Mouse (Mus musculus) spleen, postnatal 4 days (tissue): ENCODE results near the gene Scnn1b.

Experiments
- DNase-seq, 2 experiments: peaks; one replicate each; pipeline ENCODE4 v3.0.0; 2022; ENCODE audit warnings: low spot score in 2 of 2

Scnn1b gene

DNA sequence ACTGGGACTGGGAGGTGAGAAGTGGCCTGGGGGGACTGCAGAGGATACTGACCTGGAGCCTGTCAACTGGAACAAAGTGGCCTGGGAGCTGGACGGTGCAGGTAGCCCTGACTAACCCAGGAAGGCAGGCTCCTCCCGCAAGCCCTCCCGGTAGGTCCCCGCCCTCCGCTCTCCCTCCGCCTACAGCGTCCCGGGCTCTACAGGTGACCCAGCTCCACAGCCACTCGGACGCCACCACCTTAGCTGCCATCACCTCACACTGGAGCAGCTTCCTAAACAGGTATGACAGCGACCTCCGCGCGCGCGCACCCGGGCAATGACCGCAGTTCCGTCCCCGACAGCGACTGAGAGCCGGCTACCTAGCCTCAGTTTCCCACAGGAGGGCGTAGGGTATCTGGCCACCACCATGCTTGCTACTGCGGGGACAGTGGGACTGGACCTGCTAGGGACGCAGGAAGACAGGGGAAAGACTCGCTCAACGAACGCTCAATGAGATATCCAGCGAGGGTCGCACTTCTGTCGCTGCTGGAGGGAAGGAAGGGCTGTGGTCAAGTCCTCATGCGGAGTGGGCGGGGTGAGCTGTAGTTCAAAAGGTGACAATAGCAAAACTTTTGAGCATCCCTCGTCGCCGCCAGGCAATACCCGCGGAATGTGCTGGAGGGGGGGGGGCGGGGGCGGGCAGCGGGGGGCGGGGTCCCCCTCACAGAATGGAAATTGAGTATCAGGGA, at the start of gene Scnn1b:
Gene Scnn1b, plus strand, starts transcription at position 181 of the 728 bp plus-strand sequence.
- DNase-seq, result no peak

GRCm38 (mm10) chr7:121821632-121822031, 43.2 kb upstream of the Scnn1b start:
- no peak for DNase-seq

DNA sequence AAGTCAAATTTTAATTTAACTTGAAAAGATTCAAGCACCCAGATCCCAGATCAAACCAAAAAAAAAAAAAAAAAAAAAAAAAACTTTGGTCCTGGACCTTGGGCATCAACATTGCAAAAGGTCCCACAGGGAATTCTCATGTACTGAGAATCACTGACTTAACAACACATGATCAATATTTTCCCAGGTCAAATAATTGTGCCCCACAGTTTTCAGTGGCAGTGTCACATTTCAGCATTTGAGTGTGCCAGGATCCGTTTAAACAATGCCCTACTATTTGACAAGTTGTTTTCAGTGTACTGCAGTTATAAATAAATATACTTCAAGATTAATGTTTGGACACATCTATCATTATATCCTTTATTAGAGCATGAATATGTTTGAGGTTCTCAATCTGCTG, 36.4 kb upstream of the Scnn1b start:
- DNase-seq, result no peak

GRCm38 (mm10) chr7:121835392-121835791, 29.4 kb upstream of the Scnn1b start:
- DNase-seq, result no peak

- DNase-seq, result no peak
These were observed 28.0 kb upstream of the Scnn1b start for GRCm38 (mm10) chr7:121836827-121837226.

DNA sequence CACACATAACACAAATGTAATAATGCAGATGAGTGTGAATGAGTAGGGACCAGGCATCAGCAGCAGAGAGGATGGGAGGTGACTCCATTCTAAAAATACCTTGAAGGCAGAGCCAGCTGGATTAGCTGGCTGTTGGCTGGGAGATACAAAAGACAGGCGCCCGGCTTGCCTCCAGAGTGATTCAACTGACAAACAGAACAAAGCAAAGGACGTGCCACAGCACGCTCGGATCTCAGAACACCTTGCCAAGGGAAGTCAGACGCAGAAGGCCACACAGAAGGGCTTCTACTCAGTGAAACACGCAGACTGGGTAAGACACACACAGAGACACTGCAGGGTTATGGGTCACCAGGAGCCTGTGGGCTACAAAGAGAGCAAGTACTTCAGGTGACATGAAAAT, 24.0 kb upstream of the Scnn1b start:
- no peak for DNase-seq

- no peak for DNase-seq
These were observed 22.6 kb upstream of the Scnn1b start for GRCm38 (mm10) chr7:121842234-121842633.

DNA sequence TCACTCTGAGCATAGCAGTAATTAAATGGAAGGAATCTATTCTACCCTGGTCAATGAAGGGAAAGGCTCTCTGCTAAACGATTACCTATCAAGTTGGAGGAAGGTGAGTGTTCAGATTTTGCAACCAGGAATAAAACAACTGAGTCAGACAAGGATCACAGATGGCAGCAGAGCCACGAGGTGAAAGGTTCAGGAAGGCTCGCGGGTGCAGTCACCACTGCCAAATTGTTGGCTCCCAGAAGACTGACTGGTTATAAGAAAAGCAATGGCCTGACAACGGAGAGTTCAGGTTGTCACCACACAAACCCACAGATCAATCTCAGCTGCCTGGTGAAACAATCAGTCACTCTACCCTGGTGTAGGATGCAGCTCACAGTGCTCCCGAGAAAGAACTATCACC, 18.9 kb upstream of the Scnn1b start:
- no peak for DNase-seq

GRCm38 (mm10) chr7:121848537-121849168, 16.2 kb upstream of the Scnn1b start:
- DNase-seq, result no peak

- no peak for DNase-seq
These were observed 7.5 kb upstream of the Scnn1b start for GRCm38 (mm10) chr7:121857177-121857884.

- no peak for DNase-seq
These were observed 5.9 kb upstream of the Scnn1b start for GRCm38 (mm10) chr7:121858939-121859338.

DNA sequence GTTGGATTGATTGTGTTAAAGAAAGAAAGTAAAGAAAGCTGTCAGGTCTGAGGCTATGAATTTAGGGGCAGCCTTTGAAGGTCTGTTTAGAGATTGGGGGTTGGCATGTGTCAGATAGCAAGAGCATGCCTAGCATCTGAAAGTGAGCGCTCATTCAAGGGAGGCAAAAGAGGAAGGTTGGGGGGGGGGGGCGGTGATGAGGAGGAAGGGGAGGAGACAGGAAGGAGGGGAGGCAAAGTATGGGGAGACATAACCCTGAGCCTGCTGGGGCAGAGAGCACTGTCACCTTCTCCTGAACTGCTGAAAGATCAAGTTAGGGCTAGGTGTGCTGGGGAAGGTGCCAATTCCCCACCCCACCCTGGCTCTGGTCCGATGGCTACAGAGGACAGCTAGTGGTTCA, 6.8 kb downstream of the Scnn1b start:
- DNase-seq, result no peak

DNA sequence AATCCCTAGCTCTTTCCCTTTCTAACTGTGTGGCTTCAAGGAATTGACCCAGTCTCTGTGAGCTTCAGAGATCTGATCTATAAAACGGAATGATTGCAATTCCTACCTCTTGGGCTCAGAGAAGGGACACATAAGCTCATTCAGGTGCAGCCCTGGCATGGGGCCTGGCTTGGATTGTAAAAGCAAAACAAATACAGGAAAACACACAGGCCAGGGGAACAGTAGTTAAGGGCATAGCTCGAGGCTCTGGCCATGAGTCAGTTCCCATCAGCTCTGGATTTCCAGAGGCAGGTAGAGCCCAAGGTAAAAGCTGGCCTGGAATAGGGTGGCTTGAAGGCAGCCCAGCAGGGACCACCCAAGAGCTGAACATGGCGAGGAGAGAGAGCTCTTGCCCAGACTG, 9.2 kb downstream of the Scnn1b start:
- DNase-seq, result no peak

DNA sequence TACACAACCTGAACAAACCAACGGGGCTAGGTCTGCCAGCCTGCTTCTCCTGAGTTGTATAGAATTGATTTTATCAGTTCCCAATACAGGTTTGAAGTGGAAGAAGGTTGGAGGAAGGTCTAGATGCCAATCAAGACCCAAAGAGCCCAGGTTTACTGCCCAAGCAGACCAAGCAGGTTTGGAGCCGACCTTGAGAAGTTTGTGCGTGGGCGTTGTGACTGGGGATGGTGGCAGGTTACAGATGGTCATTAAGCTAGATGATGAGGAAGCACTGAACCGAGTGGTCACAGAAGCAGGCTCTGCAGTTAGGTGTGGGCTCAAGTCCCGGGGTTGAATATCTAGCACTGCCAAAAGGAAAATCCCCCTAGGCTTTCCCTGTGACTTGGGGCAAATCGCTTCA, 9.9 kb downstream of the Scnn1b start:
- DNase-seq, result no peak

GRCm38 (mm10) chr7:121880246-121880645, 15.4 kb downstream of the Scnn1b start:
- no peak for DNase-seq

GRCm38 (mm10) chr7:121890636-121891360, 26.0 kb downstream of the Scnn1b start:
- no peak for DNase-seq

GRCm38 (mm10) chr7:121896689-121897088, 31.9 kb downstream of the Scnn1b start:
- DNase-seq, result no peak

- DNase-seq, result peak in 1 of 2 experiments; percentile 73
These were observed 34.5 kb downstream of the Scnn1b start for GRCm38 (mm10) chr7:121899311-121899710.

GRCm38 (mm10) chr7:121899940-121900339, 35.1 kb downstream of the Scnn1b start:
- DNase-seq, result no peak

DNA sequence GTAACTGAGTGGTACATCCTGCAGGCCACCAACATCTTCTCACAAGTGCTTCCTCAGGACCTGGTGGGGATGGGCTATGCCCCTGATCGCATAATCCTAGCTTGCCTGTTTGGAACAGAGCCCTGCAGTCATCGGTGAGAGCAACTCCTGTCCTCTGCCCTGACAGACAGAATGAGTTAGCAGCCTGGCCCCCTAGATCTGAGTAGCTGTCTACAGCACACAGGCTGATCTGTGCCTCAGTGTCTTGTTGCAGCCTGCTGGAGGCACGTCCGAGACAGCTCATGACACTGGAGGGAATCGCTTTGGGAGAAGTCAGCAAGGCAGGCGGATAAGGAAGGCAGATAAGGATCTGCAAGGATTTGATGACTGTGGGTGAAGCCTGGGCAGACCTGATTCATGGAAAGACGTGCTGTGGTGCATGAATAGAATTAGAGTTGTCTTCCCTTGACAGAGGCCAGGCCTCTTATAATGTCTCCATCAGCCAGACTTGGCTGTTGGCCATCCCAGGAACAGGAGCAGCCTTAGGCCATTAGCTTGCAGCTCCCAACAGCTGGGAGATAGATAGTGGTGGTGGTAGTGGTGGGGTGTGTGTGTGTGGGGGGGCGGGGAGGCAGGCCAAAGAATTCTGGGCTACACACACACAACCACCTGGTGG, 38.0 kb downstream of the Scnn1b start:
- no peak for DNase-seq

- no peak for DNase-seq
These were observed 42.0 kb downstream of the Scnn1b start for GRCm38 (mm10) chr7:121906879-121907278.

DNA sequence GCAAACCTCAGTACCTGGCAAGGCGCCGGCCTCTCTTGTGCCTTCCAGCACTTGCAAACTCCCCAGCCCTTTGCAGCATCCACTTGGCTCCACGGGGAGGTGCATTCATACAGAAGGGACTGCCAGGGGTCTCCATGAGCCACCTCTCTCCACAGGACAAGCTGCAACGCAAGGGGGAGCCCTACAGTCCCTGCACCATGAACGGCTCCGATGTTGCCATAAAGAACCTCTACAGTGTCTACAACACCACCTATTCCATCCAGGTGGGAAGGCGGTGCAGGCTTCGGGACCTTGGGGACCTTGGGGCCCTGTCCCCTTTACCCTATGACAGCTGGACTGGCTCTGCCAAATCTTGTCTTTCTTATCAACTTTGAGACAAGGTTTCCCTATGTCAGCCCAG, 47.4 kb downstream of the Scnn1b start:
- DNase-seq, result no peak
